Mouse (Mus musculus): ENCODE measurements around the gene Arhgef39.

The Arhgef39 gene

GRCm38 (mm10) chr4:43477857-43478533, 21.5 kb downstream of the Arhgef39 start:
- CTCF ChIA-PET, result interaction anchor here (0.5 to 3.2 kb wide), 20 partner anchors 8 to 431 kb away, joined by 3 to 23 read pairs (median 8); partner anchors contain the start of genes Ccdc107 (in 2 of the 4), Arhgef39 (in 1 of the 4), Creb3 (in 1 of the 4) and Fam214b (in 1 of the 4)
- POLR2A ChIA-PET, result interaction anchor here in 3 of 4 experiments (0.6 to 1.5 kb wide), 9 partner anchors 16 to 477 kb away, joined by 3 to 8 read pairs (median 3); partner anchors contain the start of genes Creb3 (in 2 of the 3), Tln1 (in 2 of the 3), Arhgef39 (in 1 of the 3) and Fam166b (in 1 of the 3)

GRCm38 (mm10) chr4:43476604-43477003, 22.9 kb downstream of the Arhgef39 start:
- CTCF ChIA-PET, result interaction anchor here (0.5 to 1.7 kb wide), 10 partner anchors 19 to 424 kb away, joined by 3 to 7 read pairs (median 4); partner anchors contain the start of gene Arhgef39 (in 1 of the 4)
- POLR2A ChIA-PET, result interaction anchor here in 3 of 4 experiments (0.6 to 1.2 kb wide), 9 partner anchors 16 to 219 kb away, joined by 3 to 10 read pairs (median 3); partner anchors contain the start of genes Arhgef39 (in 2 of the 3), Car9 (in 1 of the 3), Ccdc107 (in 1 of the 3) and Creb3 (in 1 of the 3)

GRCm38 (mm10) chr4:43473636-43474035, 25.9 kb downstream of the Arhgef39 start:
- ChIA-PET CTCF (interaction anchor here in 1 of 4 experiments (0.9 kb wide), 1 partner anchor 42 kb away, joined by 3 read pairs; no protein-coding TSS in a partner anchor), POLR2A (interaction anchor here in 1 of 4 experiments (1.0 to 1.2 kb wide), 2 partner anchors 10 to 18 kb away, joined by 3 to 4 read pairs; partner anchors contain the start of gene Sit1)

GRCm38 (mm10) chr4:43470301-43470700, 29.2 kb downstream of the Arhgef39 start:
- ChIA-PET POLR2A (interaction anchor here in 2 of 4 experiments (0.5 to 1.4 kb wide), 5 partner anchors 9 to 26 kb away, joined by 3 to 4 read pairs (median 3); no protein-coding TSS in a partner anchor), CTCF (interaction anchor here in 3 of 4 experiments (0.6 to 1.9 kb wide), 7 partner anchors 9 to 424 kb away, joined by 3 to 4 read pairs (median 4); no protein-coding TSS in a partner anchor)

- POLR2A ChIA-PET, result interaction anchor here in 2 of 4 experiments (0.6 to 1.1 kb wide), 4 partner anchors 10 to 760 kb away, joined by 3 read pairs; no protein-coding TSS in a partner anchor
- CTCF ChIA-PET, result interaction anchor here in 1 of 4 experiments (0.6 to 1.0 kb wide), 2 partner anchors 61 to 215 kb away, joined by 3 to 4 read pairs; no protein-coding TSS in a partner anchor
Measured at GRCm38 (mm10) chr4:43466872-43467271, 32.6 kb downstream of the Arhgef39 start.

GRCm38 (mm10) chr4:43465935-43466334, 33.6 kb downstream of the Arhgef39 start:
- CTCF ChIA-PET, result interaction anchor here in 1 of 4 experiments (0.6 kb wide), 1 partner anchor 266 kb away, joined by 3 read pairs; no protein-coding TSS in a partner anchor
- POLR2A ChIA-PET, result no interaction called here

GRCm38 (mm10) chr4:43463102-43463501, 36.4 kb downstream of the Arhgef39 start:
- ChIA-PET CTCF (interaction anchor here in 1 of 4 experiments (0.6 kb wide), 1 partner anchor 536 kb away, joined by 3 read pairs; no protein-coding TSS in a partner anchor), POLR2A (no interaction called here)

- CTCF ChIA-PET, result interaction anchor here (0.6 to 3.0 kb wide), 6 partner anchors 10 to 71 kb away, joined by 3 to 15 read pairs (median 4); no protein-coding TSS in a partner anchor
Measured at GRCm38 (mm10) chr4:43457124-43457523, 42.4 kb downstream of the Arhgef39 start.

GRCm38 (mm10) chr4:43456470-43456869, 43.0 kb downstream of the Arhgef39 start:
- ChIA-PET CTCF (interaction anchor here (0.5 to 1.1 kb wide), 9 partner anchors 10 to 1518 kb away, joined by 3 to 7 read pairs (median 4); no protein-coding TSS in a partner anchor), POLR2A (interaction anchor here in 2 of 4 experiments (0.6 to 1.5 kb wide), 4 partner anchors 11 to 224 kb away, joined by 3 read pairs; partner anchors contain the start of gene Arhgef39 (in 1 of the 2))

More at GRCm38 (mm10) chr4:43457124-43457523, 42.4 kb downstream of the Arhgef39 start:
- POLR2A ChIA-PET, result interaction anchor here in 3 of 4 experiments (0.8 to 1.5 kb wide), 6 partner anchors 10 to 42 kb away, joined by 3 read pairs; partner anchors contain the start of genes Arhgef39 (in 1 of the 3) and Ccdc107 (in 1 of the 3)

- POLR2A ChIA-PET, result interaction anchor here in 3 of 4 experiments (0.7 to 1.5 kb wide), 8 partner anchors 9 to 45 kb away, joined by 3 read pairs; partner anchors contain the start of gene Arhgef39 (in 1 of the 3)
Measured at GRCm38 (mm10) chr4:43454041-43454836, 45.3 kb downstream of the Arhgef39 start, which contains the start of gene Cd72. Gene Cd72 (minus strand): TSS chr4:43454628.

GRCm38 (mm10) chr4:43453413-43453812, 46.1 kb downstream of the Arhgef39 start:
- ChIA-PET CTCF (interaction anchor here in 2 of 4 experiments (0.6 to 1.5 kb wide), 6 partner anchors 10 to 121 kb away, joined by 3 to 4 read pairs (median 3); no protein-coding TSS in a partner anchor), POLR2A (interaction anchor here in 3 of 4 experiments (0.9 to 1.4 kb wide), 4 partner anchors 8 to 16 kb away, joined by 3 read pairs; no protein-coding TSS in a partner anchor)

More at GRCm38 (mm10) chr4:43454041-43454836, 45.3 kb downstream of the Arhgef39 start, which contains the start of gene Cd72:
- CTCF ChIA-PET, result interaction anchor here in 3 of 4 experiments (0.5 to 1.5 kb wide), 11 partner anchors 22 to 1953 kb away, joined by 3 to 7 read pairs (median 3); no protein-coding TSS in a partner anchor

GRCm38 (mm10) chr4:43452315-43452714, 47.2 kb downstream of the Arhgef39 start:
- POLR2A ChIA-PET, result interaction anchor here in 2 of 4 experiments (0.6 to 1.3 kb wide), 4 partner anchors 9 to 29 kb away, joined by 3 to 4 read pairs (median 3); partner anchors contain the start of gene Tesk1 (in 1 of the 2)
- CTCF ChIA-PET, result interaction anchor here in 2 of 4 experiments (0.6 to 1.6 kb wide), 2 partner anchors 47 to 1133 kb away, joined by 3 read pairs; partner anchors contain the start of gene Arhgef39 (in 1 of the 2)

GRCm38 (mm10) chr4:43448554-43448953, 50.9 kb downstream of the Arhgef39 start:
- POLR2A ChIA-PET, result interaction anchor here in 1 of 4 experiments (0.6 to 1.6 kb wide), 2 partner anchors 43 to 96 kb away, joined by 3 to 8 read pairs; no protein-coding TSS in a partner anchor
- CTCF ChIA-PET, result interaction anchor here in 3 of 4 experiments (0.5 to 1.6 kb wide), 3 partner anchors 16 to 394 kb away, joined by 3 to 8 read pairs (median 6); no protein-coding TSS in a partner anchor

GRCm38 (mm10) chr4:43447251-43447650, 52.2 kb downstream of the Arhgef39 start:
- CTCF ChIA-PET, result interaction anchor here (0.6 to 1.6 kb wide), 7 partner anchors 10 to 81 kb away, joined by 3 to 8 read pairs (median 4); no protein-coding TSS in a partner anchor

More at GRCm38 (mm10) chr4:43447251-43447650, 52.2 kb downstream of the Arhgef39 start:
- POLR2A ChIA-PET, result interaction anchor here in 2 of 4 experiments (1.3 to 1.6 kb wide), 2 partner anchors 44 to 46 kb away, joined by 3 read pairs; no protein-coding TSS in a partner anchor

Data from embryonic stem cell, embryonic (primary cell).